Mouse (Mus musculus): ENCODE data around the gene Esr1.

DNA sequence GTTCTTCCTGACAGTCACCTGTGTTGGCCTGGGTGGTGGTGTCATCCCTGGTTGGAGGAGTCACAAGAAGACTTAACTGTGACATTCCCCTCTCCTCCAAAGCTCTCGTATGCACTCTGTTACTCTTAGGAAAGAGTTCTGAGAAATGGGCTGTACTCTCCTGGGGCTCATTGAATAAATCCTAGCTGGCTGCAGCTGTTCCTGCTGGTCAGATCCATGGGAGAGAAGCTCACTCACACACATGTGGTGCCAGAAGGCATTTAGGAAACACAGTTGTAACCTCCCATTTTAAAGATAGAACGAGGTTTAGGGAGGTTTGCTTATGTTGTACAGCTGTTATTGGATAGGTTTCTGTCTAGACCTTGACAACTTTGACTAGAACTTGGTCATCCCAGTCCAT, 120.9 kb downstream of the Esr1 start:
- TF ChIP-seq POLR2A (IDR thresholded peaks at IDR 0.05; ENCODE audit: borderline replicate concordance, extremely low read depth, low read depth, low read length) (no peak), CTCF (IDR thresholded peaks at IDR 0.05; ENCODE audit: insufficient read depth, low read length) (no peak)
